Mouse (Mus musculus): ENCODE data around the gene Ldb1. TPM values are rescaled to one million over a fixed set of nuclear protein-coding genes. Genes with fewer than 3 reads are reported as not detected.

Ldb1 gene
- polyA plus RNA-seq, 1 experiment from 2014 or later = 126 TPM

GRCm38 (mm10) chr19:46033911-46034310, 11.1 kb downstream of the Ldb1 start:
- H3K27me3 ChIP-seq = no peaks in the 10 kb centered on the region
- H3K4me2 ChIP-seq (replicated peaks) = no peak overlapping the region
- H3K4me1 ChIP-seq = peaks cover 23% of the 10 kb centered on the region
- H3K36me3 ChIP-seq = peaks cover 61% of the 10 kb centered on the region
- H3K9ac ChIP-seq (replicated peaks) = no peak overlapping the region
- H3K4me3 ChIP-seq = no peak overlapping the region
- no peaks in the 10 kb centered on the region; the same call in 1 of the 2 replicates for H3K9me3 ChIP-seq
- no peak overlapping the region for H3K27ac ChIP-seq (replicated peaks)
- 95% methylated on average over 11 of the region's 11 CpGs for WGBS
- no peak for ATAC-seq (ENCODE audit: low FRiP score, low read depth)

GRCm38 (mm10) chr19:46032731-46033510, 12.1 kb downstream of the Ldb1 start:
- Histone ChIP-seq H3K36me3 (peaks cover 61% of the 10 kb centered on the region), H3K4me3 (no peak overlapping the region), H3K4me2 (replicated peaks) (no peak overlapping the region), H3K27me3 (no peaks in the 10 kb centered on the region), H3K4me1 (peaks cover 22% of the 10 kb centered on the region), H3K9me3 (no peaks in the 10 kb centered on the region; the same call in 1 of the 2 replicates), H3K9ac (replicated peaks) (no peak overlapping the region; the same call in 1 of the 2 replicates), H3K27ac (replicated peaks) (no peak overlapping the region)
- no peak for ATAC-seq (ENCODE audit: low FRiP score, low read depth)
- 86% methylated on average over 26 of the region's 26 CpGs for WGBS

- Histone ChIP-seq H3K9ac (replicated peaks) (no peak overlapping the region), H3K36me3 (peaks cover 61% of the 10 kb centered on the region), H3K4me1 (peaks cover 12% of the 10 kb centered on the region), H3K27me3 (no peaks in the 10 kb centered on the region), H3K4me3 (no peak overlapping the region), H3K27ac (replicated peaks) (peak overlapping the region; percentile 1; the same call in 1 of the 2 replicates), H3K9me3 (no peaks in the 10 kb centered on the region; the same call in 1 of the 2 replicates), H3K4me2 (replicated peaks) (no peak overlapping the region)
- ATAC-seq (ENCODE audit: low FRiP score, low read depth) = no peak
- WGBS = 74% methylated on average over 9 of the region's 9 CpGs
Measured at GRCm38 (mm10) chr19:46031689-46032432, 13.2 kb downstream of the Ldb1 start.

GRCm38 (mm10) chr19:46030196-46030983, 14.6 kb downstream of the Ldb1 start:
- Histone ChIP-seq H3K9me3 (no peaks in the 10 kb centered on the region; the same call in 1 of the 2 replicates), H3K27me3 (no peaks in the 10 kb centered on the region), H3K36me3 (peaks cover 46% of the 10 kb centered on the region), H3K4me3 (no peak overlapping the region), H3K27ac (replicated peaks) (no peak overlapping the region), H3K4me2 (replicated peaks) (no peak overlapping the region), H3K4me1 (no peaks in the 10 kb centered on the region), H3K9ac (replicated peaks) (no peak overlapping the region)
- WGBS = 96% methylated on average over 10 of the region's 10 CpGs
- no peak for ATAC-seq (ENCODE audit: low FRiP score, low read depth)

GRCm38 (mm10) chr19:46029652-46030051, 15.4 kb downstream of the Ldb1 start:
- Histone ChIP-seq H3K4me1 (no peaks in the 10 kb centered on the region), H3K27me3 (no peaks in the 10 kb centered on the region), H3K27ac (replicated peaks) (no peak overlapping the region), H3K9ac (replicated peaks) (no peak overlapping the region), H3K36me3 (peaks cover 39% of the 10 kb centered on the region), H3K4me3 (no peak overlapping the region), H3K4me2 (replicated peaks) (no peak overlapping the region), H3K9me3 (no peaks in the 10 kb centered on the region; the same call in 1 of the 2 replicates)
- no peak for ATAC-seq (ENCODE audit: low FRiP score, low read depth)
- WGBS = 100% methylated on average over 1 of the region's 1 CpGs

- Histone ChIP-seq H3K9me3 (no peaks in the 10 kb centered on the region; the same call in 1 of the 2 replicates), H3K36me3 (peaks cover 31% of the 10 kb centered on the region), H3K4me3 (no peak overlapping the region), H3K9ac (replicated peaks) (no peak overlapping the region), H3K27me3 (no peaks in the 10 kb centered on the region), H3K27ac (replicated peaks) (no peak overlapping the region), H3K4me1 (no peaks in the 10 kb centered on the region), H3K4me2 (replicated peaks) (no peak overlapping the region)
- ATAC-seq (ENCODE audit: low FRiP score, low read depth) = no peak
- WGBS = 76% methylated on average over 11 of the region's 11 CpGs
Measured at GRCm38 (mm10) chr19:46028747-46029320, 16.2 kb downstream of the Ldb1 start.

GRCm38 (mm10) chr19:46026567-46026966, 18.4 kb downstream of the Ldb1 start:
- no peaks in the 10 kb centered on the region for H3K4me1 ChIP-seq
- no peak overlapping the region for H3K4me3 ChIP-seq
- no peaks in the 10 kb centered on the region; the same call in 1 of the 2 replicates for H3K9me3 ChIP-seq
- 63% methylated on average over 8 of the region's 8 CpGs for whole genome bisulfite sequencing
- no peak overlapping the region for H3K4me2 ChIP-seq (replicated peaks)
- ATAC-seq (ENCODE audit: low FRiP score, low read depth) = no peak
- no peaks in the 10 kb centered on the region for H3K27me3 ChIP-seq
- H3K27ac ChIP-seq (replicated peaks) = no peak overlapping the region
- H3K9ac ChIP-seq (replicated peaks) = no peak overlapping the region
- H3K36me3 ChIP-seq = peaks cover 8% of the 10 kb centered on the region

- 83% methylated on average over 6 of the region's 6 CpGs for WGBS
- Histone ChIP-seq H3K4me1 (no peaks in the 10 kb centered on the region), H3K9ac (replicated peaks) (no peak overlapping the region), H3K4me2 (replicated peaks) (no peak overlapping the region), H3K36me3 (0 out of 2 replicates have a peak, but pooled peaks cover 3% of the 10 kb centered on the region), H3K9me3 (no peaks in the 10 kb centered on the region; the same call in 1 of the 2 replicates), H3K4me3 (no peak overlapping the region), H3K27ac (replicated peaks) (no peak overlapping the region), H3K27me3 (no peaks in the 10 kb centered on the region)
- ATAC-seq (ENCODE audit: low FRiP score, low read depth) = no peak
Measured at GRCm38 (mm10) chr19:46024959-46025358, 20.1 kb downstream of the Ldb1 start.

GRCm38 (mm10) chr19:46016023-46016422, 29.0 kb downstream of the Ldb1 start:
- H3K4me2 ChIP-seq (replicated peaks) = no peak overlapping the region
- no peaks in the 10 kb centered on the region for H3K27me3 ChIP-seq
- H3K9me3 ChIP-seq = no peaks in the 10 kb centered on the region
- no peak overlapping the region for H3K4me3 ChIP-seq
- no peaks in the 10 kb centered on the region for H3K4me1 ChIP-seq
- no peak for ATAC-seq (ENCODE audit: low FRiP score, low read depth)
- H3K27ac ChIP-seq (replicated peaks) = no peak overlapping the region
- 53% methylated on average over 2 of the region's 2 CpGs for WGBS
- H3K36me3 ChIP-seq = no peaks in the 10 kb centered on the region
- H3K9ac ChIP-seq (replicated peaks) = no peak overlapping the region

- no peaks in the 10 kb centered on the region for H3K36me3 ChIP-seq
- H3K4me2 ChIP-seq (replicated peaks) = no peak overlapping the region
- H3K9ac ChIP-seq (replicated peaks) = no peak overlapping the region
- 41% methylated on average over 12 of the region's 12 CpGs for WGBS
- H3K27ac ChIP-seq (replicated peaks) = no peak overlapping the region
- H3K4me3 ChIP-seq = no peak overlapping the region
- no peaks in the 10 kb centered on the region for H3K9me3 ChIP-seq
- no peaks in the 10 kb centered on the region for H3K27me3 ChIP-seq
- no peaks in the 10 kb centered on the region for H3K4me1 ChIP-seq
- ATAC-seq (ENCODE audit: low FRiP score, low read depth) = no peak; the same call in 1 of the 2 replicates
Measured at GRCm38 (mm10) chr19:46014572-46015178, 30.3 kb downstream of the Ldb1 start.

- 88% methylated on average over 7 of the region's 7 CpGs for WGBS
- H3K36me3 ChIP-seq = no peaks in the 10 kb centered on the region
- H3K9me3 ChIP-seq = no peaks in the 10 kb centered on the region
- no peak overlapping the region for H3K9ac ChIP-seq (replicated peaks)
- ATAC-seq (ENCODE audit: low FRiP score, low read depth) = no peak
- peaks cover 15% of the 10 kb centered on the region for H3K4me1 ChIP-seq
- no peak overlapping the region for H3K4me3 ChIP-seq
- H3K27me3 ChIP-seq = peaks cover 39% of the 10 kb centered on the region
- no peak overlapping the region for H3K4me2 ChIP-seq (replicated peaks)
- H3K27ac ChIP-seq (replicated peaks) = no peak overlapping the region
Measured at GRCm38 (mm10) chr19:46005680-46006079, 39.3 kb downstream of the Ldb1 start.

All from midbrain, embryonic 12.5 days (tissue).